Mouse (Mus musculus) midbrain, embryonic 16.5 days (tissue): Measurements from ENCODE around the gene Edrf1. TPM values are rescaled to one million over a fixed set of nuclear protein-coding genes. Genes with fewer than 3 reads are reported as not detected.

Experiments used
- ATAC-seq: fragments of 200-750 bp; cut with Nextera tagmentation; 2 replicates; pipeline ENCODE4 v1.8.0; 2017; ENCODE audit warnings: moderate TSS enrichment
- H3K27ac ChIP-seq: fragments of 300-500 bp; sonication (generic); 2 replicates; pipeline ENCODE4 v1.5.1; 2014; ENCODE audit warnings: mild to moderate bottlenecking, low read length, mixed read lengths
- H3K27me3 ChIP-seq: fragments of 300-500 bp; sonication (generic); 2 replicates; pipeline ENCODE4 v1.6.1; 2014; ENCODE audit warnings: low read depth, low read length, mixed read lengths; ENCODE audit not compliant: control insufficient read depth, insufficient read depth
- H3K36me3 ChIP-seq: fragments of 300-500 bp; sonication (generic); 2 replicates; pipeline ENCODE4 v1.6.1; 2014; ENCODE audit warnings: mild to moderate bottlenecking, low read length, moderate library complexity, mixed read lengths; ENCODE audit not compliant: control insufficient read depth, insufficient read depth
- H3K4me1 ChIP-seq: fragments of 300-500 bp; sonication (generic); 2 replicates; pipeline ENCODE4 v1.6.1; 2014; ENCODE audit warnings: mild to moderate bottlenecking, low read length, mixed read lengths; ENCODE audit not compliant: control insufficient read depth, insufficient read depth
- H3K4me2 ChIP-seq: fragments of 300-500 bp; sonication (generic); 2 replicates; pipeline ENCODE4 v1.6.1; 2014; ENCODE audit warnings: mild to moderate bottlenecking, low read length, mixed read lengths
- H3K4me3 ChIP-seq: fragments of 300-500 bp; sonication (generic); 2 replicates; pipeline ENCODE4 v1.5.1; 2014; ENCODE audit warnings: low read depth, mild to moderate bottlenecking, low read length, moderate library complexity, mixed read lengths
- H3K9ac ChIP-seq: fragments of 300-500 bp; sonication (generic); 2 replicates; pipeline ENCODE4 v1.6.1; 2014; ENCODE audit warnings: low read depth, low read length, mixed read lengths
- H3K9me3 ChIP-seq: fragments of 300-500 bp; sonication (generic); replicated peaks from 2 replicates; pipeline ENCODE4 v1.6.1; 2014; ENCODE audit warnings: mild to moderate bottlenecking, low read length, mixed read lengths; ENCODE audit not compliant: control insufficient read depth, poor library complexity, severe bottlenecking
- WGBS: fragments of 180-500 bp; shearing (Covaris S2); extraction: QIAGEN DNeasy Blood & Tissue Kit; methylation state at CpG from one replicate; pipeline ENCODE4 v1.1.7; 2014; 5-methylcytosine and 5-hydroxymethylcytosine counted together
- polyA plus RNA-seq: library from polyadenylated mRNA; unstranded; fragments of >200 nt; fragmentation: Nextera tagmentation; extraction: Ambion mirVana; gene quantifications from 2 replicates; pipeline ENCODE4 v1.2.1, GENCODE M21; 2015

Gene Edrf1
- polyA plus RNA-seq, 1 experiment from 2014 or later, result 19.5 TPM

- H3K36me3 ChIP-seq, result no peaks in the 10 kb centered on the region
- H3K27me3 ChIP-seq, result no peaks in the 10 kb centered on the region
- peak overlapping the region; percentile 74 for H3K27ac ChIP-seq
- ATAC-seq, result peak; percentile 56; the same call in 1 of the 2 replicates
- H3K9ac ChIP-seq, result peak overlapping the region; percentile 33; the same call in 1 of the 2 replicates
- peak overlapping the region; percentile 41 for H3K4me2 ChIP-seq
- no peaks in the 10 kb centered on the region for H3K9me3 ChIP-seq
- no peak overlapping the region for H3K4me3 ChIP-seq
- peaks cover 22% of the 10 kb centered on the region for H3K4me1 ChIP-seq
- WGBS, result 26% methylated on average over 13 of the region's 13 CpGs
These were observed 28.6 kb upstream of the Edrf1 start for GRCm38 (mm10) chr7:133608631-133609340.

GRCm38 (mm10) chr7:133609585-133609984 lies 27.8 kb upstream of the Edrf1 start:
- H3K4me1 ChIP-seq, result peaks cover 22% of the 10 kb centered on the region
- H3K9me3 ChIP-seq, result no peaks in the 10 kb centered on the region
- H3K9ac ChIP-seq, result no peak overlapping the region
- H3K27ac ChIP-seq, result peak overlapping the region; percentile 74; the same call in 1 of the 2 replicates
- H3K27me3 ChIP-seq, result no peaks in the 10 kb centered on the region
- H3K4me2 ChIP-seq, result no peak overlapping the region
- H3K4me3 ChIP-seq, result no peak overlapping the region
- no peaks in the 10 kb centered on the region for H3K36me3 ChIP-seq
- WGBS, result 64% methylated on average over 8 of the region's 8 CpGs
- ATAC-seq, result no peak

- no peaks in the 10 kb centered on the region for H3K27me3 ChIP-seq
- no peaks in the 10 kb centered on the region for H3K9me3 ChIP-seq
- no peak overlapping the region for H3K27ac ChIP-seq
- no peak overlapping the region for H3K4me2 ChIP-seq
- H3K4me1 ChIP-seq, result peaks cover 16% of the 10 kb centered on the region
- 87% methylated on average over 2 of the region's 2 CpGs for WGBS
- H3K9ac ChIP-seq, result no peak overlapping the region
- H3K36me3 ChIP-seq, result no peaks in the 10 kb centered on the region
- no peak for ATAC-seq
- H3K4me3 ChIP-seq, result no peak overlapping the region
These were observed 24.4 kb upstream of the Edrf1 start for GRCm38 (mm10) chr7:133612981-133613380.

GRCm38 (mm10) chr7:133620721-133621120 lies 16.6 kb upstream of the Edrf1 start:
- no peak overlapping the region for H3K4me3 ChIP-seq
- no peaks in the 10 kb centered on the region for H3K9me3 ChIP-seq
- no peaks in the 10 kb centered on the region for H3K36me3 ChIP-seq
- no peak overlapping the region; the same call in 1 of the 2 replicates for H3K4me2 ChIP-seq
- no peak overlapping the region for H3K27ac ChIP-seq
- no peak overlapping the region for H3K9ac ChIP-seq
- no peaks in the 10 kb centered on the region; the same call in 1 of the 2 replicates for H3K27me3 ChIP-seq
- ATAC-seq, result no peak
- 42% methylated on average over 11 of the region's 11 CpGs for WGBS
- H3K4me1 ChIP-seq, result no peaks in the 10 kb centered on the region

- H3K27ac ChIP-seq, result no peak overlapping the region
These were observed 14.1 kb upstream of the Edrf1 start for GRCm38 (mm10) chr7:133623226-133623625.

GRCm38 (mm10) chr7:133627184-133627936 lies 10.0 kb upstream of the Edrf1 start:
- Histone ChIP-seq H3K4me2 (no peak overlapping the region), H3K4me3 (no peak overlapping the region), H3K27me3 (no peaks in the 10 kb centered on the region; the same call in 1 of the 2 replicates), H3K4me1 (peaks cover 3% of the 10 kb centered on the region; the same call in 1 of the 2 replicates), H3K27ac (no peak overlapping the region), H3K9ac (no peak overlapping the region), H3K9me3 (no peaks in the 10 kb centered on the region), H3K36me3 (no peaks in the 10 kb centered on the region)
- WGBS, result 31% methylated on average over 14 of the region's 14 CpGs
- no peak for ATAC-seq

More at GRCm38 (mm10) chr7:133623226-133623625, 14.1 kb upstream of the Edrf1 start:
- Histone ChIP-seq H3K4me3 (no peak overlapping the region), H3K4me2 (no peak overlapping the region), H3K36me3 (no peaks in the 10 kb centered on the region), H3K9ac (no peak overlapping the region), H3K9me3 (no peaks in the 10 kb centered on the region), H3K4me1 (peaks cover 3% of the 10 kb centered on the region; the same call in 1 of the 2 replicates), H3K27me3 (no peaks in the 10 kb centered on the region; the same call in 1 of the 2 replicates)
- ATAC-seq, result no peak
- 87% methylated on average over 5 of the region's 5 CpGs for WGBS

- Histone ChIP-seq H3K36me3 (no peaks in the 10 kb centered on the region), H3K9ac (no peak overlapping the region), H3K27me3 (no peaks in the 10 kb centered on the region), H3K4me2 (no peak overlapping the region), H3K4me1 (peaks cover 3% of the 10 kb centered on the region; the same call in 1 of the 2 replicates), H3K9me3 (no peaks in the 10 kb centered on the region), H3K4me3 (no peak overlapping the region), H3K27ac (no peak overlapping the region)
- no peak for ATAC-seq
- WGBS, result 84% methylated on average over 5 of the region's 5 CpGs
These were observed 6.5 kb upstream of the Edrf1 start for GRCm38 (mm10) chr7:133630821-133631220.

- H3K36me3 ChIP-seq, result no peaks in the 10 kb centered on the region
- no peak overlapping the region for H3K4me2 ChIP-seq
- H3K9ac ChIP-seq, result no peak overlapping the region
- ATAC-seq, result no peak
- H3K4me1 ChIP-seq, result peaks cover 2% of the 10 kb centered on the region; the same call in 1 of the 2 replicates
- no peaks in the 10 kb centered on the region for H3K9me3 ChIP-seq
- H3K27ac ChIP-seq, result no peak overlapping the region
- WGBS, result 28% methylated on average over 2 of the region's 2 CpGs
- no peaks in the 10 kb centered on the region for H3K27me3 ChIP-seq
- H3K4me3 ChIP-seq, result no peak overlapping the region
These were observed 4.9 kb upstream of the Edrf1 start for GRCm38 (mm10) chr7:133632476-133632875.
